Mouse (Mus musculus) kidney, adult 2 months (tissue): ENCODE measurements around the gene Best2. TPM values are rescaled to one million over a fixed set of nuclear protein-coding genes. Genes with fewer than 3 reads are reported as not detected.

Experiments used
- DNase-seq: peaks from one replicate; pipeline ENCODE4 v3.0.0; 2021
- H3K27ac ChIP-seq: fragments of 200-500 bp; 2 replicates; pipeline ENCODE4 v1.5.1; 2012; ENCODE audit warnings: low read depth, low read length, control low read depth, inconsistent platforms; ENCODE audit not compliant: insufficient read depth
- H3K27me3 ChIP-seq: fragments of 200-500 bp; replicated peaks from 2 replicates; pipeline ENCODE4 v1.6.1; 2012; ENCODE audit warnings: mild to moderate bottlenecking, moderate library complexity, low read length, inconsistent platforms; ENCODE audit not compliant: control insufficient read depth, insufficient read depth
- H3K36me3 ChIP-seq: fragments of 200-500 bp; 2 replicates; pipeline ENCODE4 v1.6.1; 2012; ENCODE audit warnings: mild to moderate bottlenecking, moderate library complexity, low read length, inconsistent platforms; ENCODE audit not compliant: control insufficient read depth, insufficient read depth
- H3K4me1 ChIP-seq: fragments of 200-500 bp; 2 replicates; pipeline ENCODE4 v1.6.1; 2011; ENCODE audit warnings: low read length; ENCODE audit not compliant: control insufficient read depth, insufficient read depth
- H3K4me3 ChIP-seq: fragments of 200-500 bp; 2 replicates; pipeline ENCODE4 v1.5.1; 2011; ENCODE audit warnings: mild to moderate bottlenecking, low read depth, low read length, control low read depth; ENCODE audit not compliant: insufficient read depth
- CTCF ChIP-seq: fragments of 200-500 bp; conservative IDR thresholded peaks from 2 replicates; pipeline ENCODE4 v1.5.1; 2011; ENCODE audit warnings: low read depth, mild to moderate bottlenecking, control low read depth, low read length, moderate library complexity, mixed read lengths; ENCODE audit not compliant: insufficient read depth, insufficient read length
- POLR2A ChIP-seq: fragments of 200-500 bp; IDR thresholded peaks from one replicate; pipeline ENCODE4 v1.6.1; 2011; ENCODE audit warnings: low read depth, low read length, control low read depth
- WGBS: fragments of 180-500 bp; shearing (Covaris S2); methylation state at CpG from one replicate; pipeline ENCODE4 v1.1.7; 2018; 5-methylcytosine and 5-hydroxymethylcytosine counted together
- polyA plus RNA-seq: library from polyadenylated mRNA; depleted of rRNA; stranded (reverse); fragments of >200 nt; gene quantifications from 2 replicates; pipeline ENCODE4 v1.2.3, GENCODE M21; 2012

Gene Best2
- polyA plus RNA-seq, 1 experiment: not detected

DNA sequence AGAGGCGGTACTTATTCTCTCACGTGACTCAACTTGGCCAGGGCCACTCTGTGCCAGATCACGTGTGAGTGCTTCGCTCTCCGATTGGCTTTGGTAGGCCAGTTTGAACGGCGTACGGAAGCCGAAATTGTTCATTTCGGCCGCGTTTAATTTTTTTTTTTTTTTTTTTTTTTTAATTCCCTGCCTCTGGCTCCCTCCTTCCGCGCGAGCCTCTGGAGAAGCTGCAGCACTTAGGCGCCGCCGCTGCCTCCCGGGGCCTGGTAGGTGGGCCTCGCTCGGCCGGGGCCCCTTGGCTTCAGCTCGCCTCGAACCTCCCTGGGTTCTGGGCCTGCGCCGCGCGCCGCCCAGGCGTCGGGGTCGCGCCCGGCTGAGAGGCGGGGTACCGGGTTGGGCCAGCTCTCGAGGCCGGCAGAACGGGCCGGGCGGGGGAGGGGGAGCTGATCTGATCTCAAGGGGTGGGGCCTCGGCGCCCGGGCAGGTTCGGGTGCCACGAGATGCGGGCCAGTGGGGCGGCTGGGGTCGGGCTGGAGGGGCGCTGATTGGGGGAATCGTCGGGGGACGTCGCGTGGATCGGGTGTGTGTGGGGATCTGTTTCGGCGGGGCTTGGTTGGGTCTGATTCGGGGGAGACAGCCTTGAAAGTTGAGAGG, 22.5 kb upstream of the Best2 start, which contains the start of gene Tnpo2:
Tnpo2 (plus strand) TSS at position 198 of the 648 bp plus-strand sequence.
- peak within 1 kb of the TSS; percentile 97 for H3K4me3 ChIP-seq
- H3K4me1 ChIP-seq: peaks cover 24% of the 10 kb centered on the region
- peak; percentile 98 for DNase-seq
- H3K27me3 ChIP-seq: no peaks in the 10 kb centered on the region
- peak within 1 kb of the TSS; percentile 97 for H3K27ac ChIP-seq
- WGBS: under 1% methylated on average over 59 of the region's 59 CpGs
- no peak for TF ChIP-seq POLR2A
- TF ChIP-seq CTCF: no peak
- no peaks in the 10 kb centered on the region for H3K36me3 ChIP-seq

DNA sequence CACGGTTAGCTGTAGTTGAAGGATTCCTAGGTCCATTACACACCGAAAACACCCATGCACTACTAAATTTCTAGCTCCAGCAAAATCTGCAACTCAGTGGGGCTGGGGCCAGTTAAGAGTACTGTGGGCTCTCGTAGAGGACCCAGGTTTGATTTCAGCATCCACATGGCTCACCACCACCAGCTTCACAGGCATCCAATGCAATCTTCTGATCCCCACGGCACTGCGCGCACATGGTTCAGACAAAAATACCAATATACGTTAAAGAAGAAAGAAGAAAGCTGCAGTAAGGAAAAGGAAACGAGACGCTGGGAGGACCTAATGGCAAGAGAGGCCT, 22.0 kb upstream of the Best2 start:
- WGBS: under 1% methylated on average over 9 of the region's 9 CpGs
- DNase-seq: no peak
- H3K4me3 ChIP-seq: peak overlapping the region; percentile 80
- H3K36me3 ChIP-seq: no peaks in the 10 kb centered on the region
- H3K27ac ChIP-seq: peak overlapping the region; percentile 73
- no peaks in the 10 kb centered on the region for H3K27me3 ChIP-seq
- peaks cover 29% of the 10 kb centered on the region for H3K4me1 ChIP-seq
- TF ChIP-seq POLR2A: no peak
- TF ChIP-seq CTCF: no peak

DNA sequence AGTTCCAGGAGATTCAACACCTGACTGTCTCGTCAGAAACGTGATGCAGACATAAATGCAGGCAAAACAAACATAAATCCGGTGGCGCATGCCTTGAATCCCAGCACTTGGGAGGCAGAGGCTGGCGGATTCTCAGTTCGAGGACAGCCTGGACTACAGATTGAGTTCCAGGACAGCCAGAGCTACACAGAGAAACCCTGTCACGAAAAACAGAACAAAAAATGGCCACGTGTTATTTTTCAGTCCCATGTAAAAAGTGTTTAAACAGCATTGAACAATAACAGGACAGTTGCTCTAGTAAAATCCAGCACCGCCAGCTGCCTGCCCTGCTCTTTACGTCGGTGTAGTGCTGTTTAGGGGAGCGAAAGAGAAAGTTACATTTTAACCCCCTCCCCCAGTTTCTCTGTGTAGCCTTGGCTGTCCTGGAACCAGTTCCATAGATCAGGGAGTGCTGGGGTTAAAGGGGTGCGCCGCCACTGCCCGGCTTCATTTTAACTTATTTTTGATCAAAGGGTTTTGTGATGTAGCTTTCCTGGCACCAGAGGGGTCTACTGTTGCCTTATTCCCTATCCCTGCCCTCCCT, 21.5 kb upstream of the Best2 start:
- under 1% methylated on average over 15 of the region's 15 CpGs for WGBS
- DNase-seq: peak; percentile 48
- peaks cover 30% of the 10 kb centered on the region for H3K4me1 ChIP-seq
- no peaks in the 10 kb centered on the region for H3K27me3 ChIP-seq
- no peaks in the 10 kb centered on the region for H3K36me3 ChIP-seq
- TF ChIP-seq POLR2A (no peak), CTCF (no peak)
- peak overlapping the region; percentile 80 for H3K4me3 ChIP-seq
- peak overlapping the region; percentile 73; the same call in 1 of the 2 replicates for H3K27ac ChIP-seq

DNA sequence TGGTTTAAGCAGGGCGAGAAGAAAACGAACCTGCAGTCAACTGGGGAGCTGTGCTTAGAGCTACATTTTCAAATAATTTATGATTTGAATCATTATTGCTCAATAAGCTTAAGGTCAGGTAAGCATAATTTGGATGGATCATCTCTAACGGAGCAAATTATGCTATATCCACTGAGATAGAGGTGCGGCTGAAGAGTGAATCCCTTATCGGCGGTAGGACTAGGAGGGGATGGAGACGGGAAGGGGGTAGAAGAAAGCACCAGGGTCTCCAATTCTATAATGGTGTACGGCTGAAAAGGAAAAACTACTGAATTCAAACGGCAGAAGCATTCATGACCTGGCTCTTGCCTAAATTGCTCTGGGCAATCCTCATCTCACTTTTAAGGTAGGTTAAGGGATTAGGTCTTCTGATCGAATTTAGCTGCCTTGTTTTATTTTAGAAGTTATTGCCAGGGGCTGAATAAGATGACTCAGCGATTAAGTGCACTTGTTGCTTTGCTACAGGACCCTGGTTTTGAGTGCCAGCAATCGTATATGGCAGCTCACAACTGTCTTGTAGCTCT, 20.9 kb upstream of the Best2 start:
- TF ChIP-seq CTCF (no peak), POLR2A (no peak)
- Histone ChIP-seq H3K27me3 (no peaks in the 10 kb centered on the region), H3K4me1 (peaks cover 30% of the 10 kb centered on the region), H3K27ac (peak overlapping the region; percentile 73), H3K4me3 (peak overlapping the region; percentile 80), H3K36me3 (no peaks in the 10 kb centered on the region; the same call in 1 of the 2 replicates)
- WGBS: 6% methylated on average over 12 of the region's 12 CpGs
- DNase-seq: no peak

DNA sequence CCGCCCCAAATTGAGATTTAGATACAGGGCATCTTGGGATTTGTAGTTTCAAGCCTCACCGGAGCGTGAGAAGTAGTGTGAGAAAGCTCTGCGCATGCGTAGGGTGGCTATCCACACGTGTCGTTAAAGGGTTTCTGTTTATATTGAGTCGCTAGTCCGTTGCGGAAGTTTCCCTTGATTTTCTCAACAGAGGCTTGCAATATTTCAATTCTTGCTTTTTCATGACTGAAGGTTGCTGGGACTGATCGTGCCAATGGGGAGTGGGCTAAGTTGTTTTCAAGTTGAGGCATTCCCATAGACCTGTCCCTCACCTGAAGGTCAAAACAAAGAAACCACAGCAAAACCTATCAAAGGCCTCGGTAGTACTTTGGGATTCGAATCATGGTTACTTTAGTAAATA, 20.4 kb upstream of the Best2 start:
- H3K36me3 ChIP-seq: no peaks in the 10 kb centered on the region; the same call in 1 of the 2 replicates
- TF ChIP-seq POLR2A (no peak), CTCF (no peak)
- 2% methylated on average over 13 of the region's 13 CpGs for WGBS
- peaks cover 30% of the 10 kb centered on the region for H3K4me1 ChIP-seq
- H3K27me3 ChIP-seq: no peaks in the 10 kb centered on the region
- peak; percentile 85 for DNase-seq
- H3K4me3 ChIP-seq: peak overlapping the region; percentile 50
- peak overlapping the region; percentile 73 for H3K27ac ChIP-seq

DNA sequence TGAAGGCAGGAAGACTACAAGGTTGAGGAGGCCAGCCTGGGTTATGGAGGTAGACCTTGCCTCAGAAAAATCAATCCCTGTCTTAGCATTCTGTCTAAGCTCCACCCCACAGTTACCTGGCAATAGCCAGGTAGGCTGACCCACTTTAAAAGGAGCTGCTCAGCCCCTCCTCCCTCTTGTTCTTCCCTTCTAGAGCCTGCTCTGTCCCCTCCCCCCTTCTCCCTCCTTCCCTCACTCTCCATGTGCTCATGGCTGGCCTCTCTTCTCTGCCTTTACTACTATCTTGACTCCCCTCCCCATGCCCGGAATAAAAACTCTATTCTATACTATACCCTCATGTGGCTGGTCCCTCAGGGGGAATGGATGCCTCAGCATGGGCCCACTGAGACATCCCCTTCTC, 19.5 kb upstream of the Best2 start:
- Histone ChIP-seq H3K27ac (0 out of 2 replicates have a peak overlapping the region, but pooled peaks have one; percentile 14), H3K4me3 (no peak overlapping the region), H3K27me3 (no peaks in the 10 kb centered on the region), H3K36me3 (no peaks in the 10 kb centered on the region; the same call in 1 of the 2 replicates), H3K4me1 (peaks cover 34% of the 10 kb centered on the region)
- TF ChIP-seq CTCF (no peak), POLR2A (no peak)
- 67% methylated on average over 1 of the region's 1 CpGs for WGBS
- DNase-seq: peak; percentile 51
